In the genomic region with DNA sequence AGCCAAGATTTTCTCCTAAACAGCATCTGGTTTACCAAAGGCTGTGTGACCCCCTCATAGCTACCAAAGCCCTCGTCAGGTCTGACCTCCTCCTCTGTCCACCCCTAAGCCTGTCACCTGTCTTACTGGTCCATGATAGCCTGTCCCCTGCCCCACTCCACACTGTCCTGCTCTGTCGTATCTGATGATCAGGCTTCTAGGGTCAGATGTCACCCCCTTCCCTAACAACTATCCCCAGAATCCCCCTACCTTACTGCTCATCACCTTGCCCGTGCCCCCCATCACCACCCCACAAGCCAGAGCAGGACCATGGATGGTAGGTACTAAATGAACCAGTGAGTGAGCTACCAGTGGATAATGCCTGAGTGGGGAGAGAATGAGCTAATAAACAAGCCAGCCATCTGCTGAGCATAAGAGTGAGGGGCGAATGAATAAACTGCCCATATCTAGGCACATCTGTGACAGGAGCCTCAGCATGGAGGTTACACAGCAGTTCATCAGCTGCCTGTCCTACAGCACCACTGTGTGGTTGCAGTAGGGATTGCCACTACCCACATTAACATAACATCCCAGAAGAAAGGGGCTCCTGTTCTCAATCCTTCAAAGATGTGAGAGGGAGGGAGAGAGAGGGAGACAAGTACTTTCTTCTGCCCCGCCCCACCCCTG, we compare ENCODE assay signal across 8 mouse cellular contexts. TPM values are rescaled to one million over a fixed set of nuclear protein-coding genes. Genes with fewer than 3 reads are reported as not detected.
DNase-seq lines count a peak whose midpoint lies in the region; ATAC-seq and TF ChIP-seq lines count a peak whose summit lies in the region.

No protein-coding gene starts in this region.

- H3K27me3 ChIP-seq in Patski: peaks cover 15% of the 10 kb centered on the region
- 0 out of 2 replicates have a peak, but pooled peaks cover 3% of the 10 kb centered on the region for H3K27me3 ChIP-seq in liver, postnatal 0 days (ENCODE audit: insufficient read depth, low read length)
- no peaks in the 10 kb centered on the region for H3K27me3 ChIP-seq in neural tube, embryonic 14.5 days (ENCODE audit: control insufficient read depth, insufficient read depth, low read length)

- peak; percentile 91 for TF ChIP-seq CTCF in Patski (IDR thresholded peaks at IDR 0.05)
- peak; percentile 94 for TF ChIP-seq CTCF in liver, postnatal 0 days (IDR thresholded peaks at IDR 0.05; ENCODE audit: low read depth)

- peak; percentile 74 for DNase-seq in CD4-positive helper T cell, adult 2 months (ENCODE audit: low read depth, low spot score)
- DNase-seq in Patski (ENCODE audit: low read depth, low spot score): no peak
- DNase-seq in cerebellum, postnatal 4 days (ENCODE audit: low spot score in 2 of 2): peak; percentile 53 to 79
- peak; percentile 81 for DNase-seq in kidney, postnatal 10 days
- peak; percentile 69 for DNase-seq in liver, postnatal 0 days
- peak; percentile 68 to 72 for DNase-seq in thymus, postnatal 36 days

- POLR2A ChIA-PET in Patski (lab: Charles Lee): interaction anchor here (1.2 to 1.8 kb wide), 2 partner anchors 9 to 401 kb away, joined by 3 to 4 read pairs; a partner anchor contains a TSS

- H3K9ac ChIP-seq in liver, postnatal 0 days (replicated peaks): no peak overlapping the region
- H3K9ac ChIP-seq in neural tube, embryonic 14.5 days (replicated peaks; ENCODE audit: low read depth, low read length): no peak overlapping the region

- WGBS in liver, postnatal 0 days (ENCODE audit: insufficient replicate concordance): 29% methylated on average over 5 of the region's 5 CpGs
- WGBS in neural tube, embryonic 14.5 days: 33% methylated on average over 5 of the region's 5 CpGs

- H3K4me1 ChIP-seq in liver, postnatal 0 days (ENCODE audit: insufficient read depth): peaks cover 7% of the 10 kb centered on the region; the same call in 1 of the 2 replicates
- H3K4me1 ChIP-seq in neural tube, embryonic 14.5 days (ENCODE audit: control insufficient read depth, insufficient read depth, low read length): no peaks in the 10 kb centered on the region

- H3K4me3 ChIP-seq in liver, postnatal 0 days (ENCODE audit: low read depth, low read length): no peak overlapping the region
- no peak overlapping the region for H3K4me3 ChIP-seq in neural tube, embryonic 14.5 days (ENCODE audit: low read depth, low read length)

- in situ Hi-C loops in Patski (cut with MboI; ENCODE audit: low pct_unique_long_range_greater_than_20kb): loop anchor here (5.0 to 25.0 kb wide), 2 partner anchors 407 to 408 kb away; no protein-coding TSS in a partner anchor

- H3K27ac ChIP-seq in liver, postnatal 0 days (ENCODE audit: low read depth): no peak overlapping the region
- no peak overlapping the region for H3K27ac ChIP-seq in neural tube, embryonic 14.5 days (ENCODE audit: low read depth, low read length)

- H3K9me3 ChIP-seq in liver, postnatal 0 days (ENCODE audit: low read length): no peaks in the 10 kb centered on the region
- H3K9me3 ChIP-seq in neural tube, embryonic 14.5 days (ENCODE audit: control insufficient read depth, low read length): no peaks in the 10 kb centered on the region

- TF ChIP-seq EP300 in liver, postnatal 0 days (IDR thresholded peaks at IDR 0.05; ENCODE audit: low read depth): no peak

- H3K36me3 ChIP-seq in liver, postnatal 0 days (replicated peaks; ENCODE audit: insufficient read depth, low read length): no peaks in the 10 kb centered on the region
- H3K36me3 ChIP-seq in neural tube, embryonic 14.5 days (ENCODE audit: control insufficient read depth, insufficient read depth, low read length): no peaks in the 10 kb centered on the region

- CTCF ChIA-PET in Patski (lab: Charles Lee): interaction anchor here (0.6 to 2.4 kb wide), 9 partner anchors 8 to 453 kb away, joined by 3 to 14 read pairs (median 3); a partner anchor contains a TSS

- H3K4me2 ChIP-seq in liver, postnatal 0 days (ENCODE audit: low read depth, low read length): no peak overlapping the region
- no peak overlapping the region for H3K4me2 ChIP-seq in neural tube, embryonic 14.5 days (ENCODE audit: low read depth, low read length)

- no peak for ATAC-seq in Patski
- ATAC-seq in granulocyte monocyte progenitor cell, adult 5-6 weeks (replicated peaks; ENCODE audit: poor library complexity, severe bottlenecking): peak; percentile 67
- ATAC-seq in liver, postnatal 0 days: peak; percentile 42; the same call in 1 of the 2 replicates
- peak; percentile 80 for ATAC-seq in neural tube, embryonic 14.5 days (ENCODE audit: low read depth)

RNA-seq across cellular contexts. Expression of a gene that starts 8.5 kb away (rescaled TPM):
- polyA plus RNA-seq in Patski (2021): 54.7 TPM
- 15.9 and 18.0 TPM in 2 replicates for total RNA-seq in granulocyte monocyte progenitor cell, adult 5-6 weeks (2014; fragmentation: Nextera tagmentation)
- total RNA-seq in granulocyte monocyte progenitor cell, adult 5-6 weeks (2017): 60.8 and 73.0 TPM in 2 replicates
- 28.0 and 30.5 TPM in 2 replicates for polyA plus RNA-seq in liver, postnatal 0 days (2015; fragmentation: Nextera tagmentation; extraction: Ambion mirVana)
- 92.9 and 101 TPM in 2 replicates for polyA plus RNA-seq in neural tube, embryonic 14.5 days (2014; fragmentation: Nextera tagmentation; extraction: Ambion mirVana)

RNA-seq across cellular contexts. Expression of a gene that starts 37.8 kb away (rescaled TPM):
- polyA plus RNA-seq in Patski (2021): 15.4 TPM
- total RNA-seq in granulocyte monocyte progenitor cell, adult 5-6 weeks (2014; fragmentation: Nextera tagmentation): 8.0 and 10.6 TPM in 2 replicates
- total RNA-seq in granulocyte monocyte progenitor cell, adult 5-6 weeks (2017): 5.9 and 23.5 TPM in 2 replicates
- 20.8 and 21.3 TPM in 2 replicates for polyA plus RNA-seq in liver, postnatal 0 days (2015; fragmentation: Nextera tagmentation; extraction: Ambion mirVana)
- 12.6 and 13.7 TPM in 2 replicates for polyA plus RNA-seq in neural tube, embryonic 14.5 days (2014; fragmentation: Nextera tagmentation; extraction: Ambion mirVana)
